Mouse (Mus musculus) kidney, postnatal 36 days (tissue): Measurements from ENCODE around the gene Prok1.

ENCODE experiments used
- DNase-seq, 2 experiments: peaks; one replicate each; pipeline ENCODE4 v3.0.0; 2021 to 2022; ENCODE audit warnings: mixed read lengths in 2 of 2

The Prok1 gene

GRCm38 (mm10) chr3:107233945-107234344 is 5.6 kb downstream of the Prok1 start:
- no peak for DNase-seq

GRCm38 (mm10) chr3:107233351-107233813 is 6.1 kb downstream of the Prok1 start:
- peak; percentile 68 to 87 for DNase-seq

- no peak for DNase-seq
Measured at GRCm38 (mm10) chr3:107231202-107231601, 8.3 kb downstream of the Prok1 start.

GRCm38 (mm10) chr3:107230527-107230926 is 9.0 kb downstream of the Prok1 start, which contains the start of gene A630076J17Rik:
Gene A630076J17Rik, plus strand, starts transcription at chr3:107230614.
- peak; percentile 22 to 24 for DNase-seq

GRCm38 (mm10) chr3:107229822-107230221 is 9.7 kb downstream of the Prok1 start:
- no peak for DNase-seq

- DNase-seq, result no peak
Measured at GRCm38 (mm10) chr3:107229221-107229620, 10.3 kb downstream of the Prok1 start.

- DNase-seq, result no peak
Measured at GRCm38 (mm10) chr3:107225820-107226219, 13.7 kb downstream of the Prok1 start.

- DNase-seq, result no peak
Measured at GRCm38 (mm10) chr3:107223230-107223629, 16.3 kb downstream of the Prok1 start.

GRCm38 (mm10) chr3:107221608-107222007 is 17.9 kb downstream of the Prok1 start, which contains the start of gene Cym:
Gene Cym, minus strand, starts transcription at chr3:107221732.
- DNase-seq, result no peak

GRCm38 (mm10) chr3:107218572-107218971 is 20.9 kb downstream of the Prok1 start:
- DNase-seq, result no peak

GRCm38 (mm10) chr3:107217101-107217480 is 22.4 kb downstream of the Prok1 start:
- no peak for DNase-seq

GRCm38 (mm10) chr3:107216400-107217100 is 23.0 kb downstream of the Prok1 start:
- DNase-seq, result no peak

- DNase-seq, result no peak
Measured at GRCm38 (mm10) chr3:107214606-107215005, 24.9 kb downstream of the Prok1 start.

- no peak for DNase-seq
Measured at GRCm38 (mm10) chr3:107207625-107208253, 31.8 kb downstream of the Prok1 start.

GRCm38 (mm10) chr3:107206490-107207150 is 32.9 kb downstream of the Prok1 start:
- DNase-seq, result no peak

- peak; percentile 73 to 90 for DNase-seq
Measured at GRCm38 (mm10) chr3:107205994-107206393, 33.5 kb downstream of the Prok1 start.

GRCm38 (mm10) chr3:107205170-107205569 is 34.3 kb downstream of the Prok1 start:
- DNase-seq, result no peak

GRCm38 (mm10) chr3:107204413-107204812 is 35.1 kb downstream of the Prok1 start:
- DNase-seq, result no peak

- DNase-seq, result no peak
Measured at GRCm38 (mm10) chr3:107201310-107202180, 38.0 kb downstream of the Prok1 start.

GRCm38 (mm10) chr3:107188226-107188899 is 51.1 kb downstream of the Prok1 start:
- DNase-seq, result peak; percentile 5 to 57

GRCm38 (mm10) chr3:107187022-107187421 is 52.5 kb downstream of the Prok1 start:
- DNase-seq, result no peak

GRCm38 (mm10) chr3:107185597-107185996 is 53.9 kb downstream of the Prok1 start:
- DNase-seq, result no peak
